Mouse (Mus musculus) retina, postnatal 1 day (tissue): ENCODE data around the gene Lmbr1l.
A peak's percentile ranks its signal among the peaks of the same experiment; 100 is the strongest.
"Not testable (repeated sequence)": the region's sequence is repeated elsewhere in the genome, so short reads cannot be mapped to it uniquely, and the experiment has no call there.

Experiments
- DNase-seq: peaks from one replicate; pipeline ENCODE4 v3.0.0-alpha.2; 2012

Lmbr1l gene

GRCm38 (mm10) chr15:98934217-98934839 lies 16.3 kb upstream of the Lmbr1l start, which contains the start of gene Tuba1b:
TSS of gene Tuba1b (minus strand) at chr15:98934565.
- DNase-seq: peak; percentile 96

- DNase-seq: peak; percentile 98
Observed at GRCm38 (mm10) chr15:98933833-98934216, 15.8 kb upstream of the Lmbr1l start.

- DNase-seq: not testable (repeated sequence)
Observed at GRCm38 (mm10) chr15:98933004-98933671, 15.1 kb upstream of the Lmbr1l start.

- DNase-seq: no peak
Observed at GRCm38 (mm10) chr15:98930998-98931397, 13.0 kb upstream of the Lmbr1l start.

GRCm38 (mm10) chr15:98930017-98930734 lies 12.1 kb upstream of the Lmbr1l start:
- no peak for DNase-seq

- peak; percentile 91 for DNase-seq
Observed at GRCm38 (mm10) chr15:98928598-98929240, 10.7 kb upstream of the Lmbr1l start.

- DNase-seq: no peak
Observed at GRCm38 (mm10) chr15:98927566-98927965, 9.5 kb upstream of the Lmbr1l start.

- DNase-seq: no peak
Observed at GRCm38 (mm10) chr15:98924682-98925081, 6.7 kb upstream of the Lmbr1l start.

- DNase-seq: no peak
Observed at GRCm38 (mm10) chr15:98923031-98923537, 5.1 kb upstream of the Lmbr1l start.

GRCm38 (mm10) chr15:98922581-98922980 lies 4.5 kb upstream of the Lmbr1l start:
- DNase-seq: no peak

- no peak for DNase-seq
Observed at GRCm38 (mm10) chr15:98921510-98921909, 3.5 kb upstream of the Lmbr1l start.

GRCm38 (mm10) chr15:98918499-98918895 lies 466 bp upstream of the Lmbr1l start:
- DNase-seq: not testable (repeated sequence)

GRCm38 (mm10) chr15:98917091-98917490 lies 940 bp downstream of the Lmbr1l start:
- DNase-seq: peak; percentile 32

- no peak for DNase-seq
Observed at GRCm38 (mm10) chr15:98916016-98916415, 2.0 kb downstream of the Lmbr1l start.

- no peak for DNase-seq
Observed at GRCm38 (mm10) chr15:98914903-98915302, 3.1 kb downstream of the Lmbr1l start.

- DNase-seq: peak; percentile 86
Observed at GRCm38 (mm10) chr15:98904692-98905091, 13.3 kb downstream of the Lmbr1l start.

- DNase-seq: no peak
Observed at GRCm38 (mm10) chr15:98902600-98902999, 15.4 kb downstream of the Lmbr1l start.

GRCm38 (mm10) chr15:98901530-98901929 lies 16.5 kb downstream of the Lmbr1l start:
- DNase-seq: no peak

- peak; percentile 66 for DNase-seq
Observed at GRCm38 (mm10) chr15:98897928-98898800, 19.9 kb downstream of the Lmbr1l start, which contains the start of gene Dhh. TSS of gene Dhh (minus strand) at chr15:98898540.

GRCm38 (mm10) chr15:98897495-98897894 lies 20.5 kb downstream of the Lmbr1l start:
- DNase-seq: peak; percentile 28

- DNase-seq: peak; percentile 72
Observed at GRCm38 (mm10) chr15:98895635-98896589, 22.1 kb downstream of the Lmbr1l start.
